Mouse (Mus musculus): ENCODE data around the gene Slamf1. TPM values are rescaled to one million over a fixed set of nuclear protein-coding genes. Genes with fewer than 3 reads are reported as not detected.

The Slamf1 gene
- polyA plus RNA-seq, 1 experiment from 2014 or later = 0.79 TPM

GRCm38 (mm10) chr1:171826164-171826563, 59.2 kb downstream of the Slamf1 start:
- no peak overlapping the region for H3K27ac ChIP-seq (ENCODE audit: low read length)
- H3K4me2 ChIP-seq (ENCODE audit: low read depth, low read length) = no peak overlapping the region
- H3K4me1 ChIP-seq (ENCODE audit: control insufficient read depth, insufficient read depth, low read length) = no peaks in the 10 kb centered on the region
- H3K4me3 ChIP-seq (ENCODE audit: low read length) = no peak overlapping the region
- no peak for ATAC-seq (replicated peaks; ENCODE audit: extremely low read depth, insufficient read depth, low FRiP score)
- no peaks in the 10 kb centered on the region for H3K36me3 ChIP-seq (ENCODE audit: control insufficient read depth, insufficient read depth)
- H3K9me3 ChIP-seq (replicated peaks; ENCODE audit: control insufficient read depth, low read length) = no peaks in the 10 kb centered on the region
- H3K9ac ChIP-seq (ENCODE audit: low read length) = no peak overlapping the region
- H3K27me3 ChIP-seq (ENCODE audit: control insufficient read depth, insufficient read depth, low read length) = no peaks in the 10 kb centered on the region

- no peaks in the 10 kb centered on the region for H3K4me1 ChIP-seq (ENCODE audit: control insufficient read depth, insufficient read depth, low read length)
- no peaks in the 10 kb centered on the region for H3K36me3 ChIP-seq (ENCODE audit: control insufficient read depth, insufficient read depth)
- H3K9ac ChIP-seq (ENCODE audit: low read length) = no peak overlapping the region
- no peak overlapping the region for H3K27ac ChIP-seq (ENCODE audit: low read length)
- no peak overlapping the region for H3K4me2 ChIP-seq (ENCODE audit: low read depth, low read length)
- no peak overlapping the region for H3K4me3 ChIP-seq (ENCODE audit: low read length)
- no peaks in the 10 kb centered on the region for H3K27me3 ChIP-seq (ENCODE audit: control insufficient read depth, insufficient read depth, low read length)
- no peak for ATAC-seq (replicated peaks; ENCODE audit: extremely low read depth, insufficient read depth, low FRiP score)
- H3K9me3 ChIP-seq (replicated peaks; ENCODE audit: control insufficient read depth, low read length) = no peaks in the 10 kb centered on the region
These were observed 60.7 kb downstream of the Slamf1 start for GRCm38 (mm10) chr1:171827674-171828073.

- WGBS = 87% methylated on average over 3 of the region's 3 CpGs
- Histone ChIP-seq H3K27me3 (ENCODE audit: control insufficient read depth, insufficient read depth, low read length) (no peaks in the 10 kb centered on the region), H3K9me3 (replicated peaks; ENCODE audit: control insufficient read depth, low read length) (no peaks in the 10 kb centered on the region), H3K9ac (ENCODE audit: low read length) (no peak within 1 kb of the TSS), H3K4me3 (ENCODE audit: low read length) (peak within 1 kb of the TSS; percentile 10; the same call in 1 of the 2 replicates), H3K4me2 (ENCODE audit: low read depth, low read length) (no peak within 1 kb of the TSS; the same call in 1 of the 2 replicates), H3K36me3 (ENCODE audit: control insufficient read depth, insufficient read depth) (no peaks in the 10 kb centered on the region), H3K4me1 (ENCODE audit: control insufficient read depth, insufficient read depth, low read length) (no peaks in the 10 kb centered on the region), H3K27ac (ENCODE audit: low read length) (no peak within 1 kb of the TSS)
- ATAC-seq (replicated peaks; ENCODE audit: extremely low read depth, insufficient read depth, low FRiP score) = no peak
These were observed 72.6 kb downstream of the Slamf1 start, which contains the start of gene Cd84 for GRCm38 (mm10) chr1:171839488-171839887. TSS of gene Cd84 (plus strand) at chr1:171839697.

- Histone ChIP-seq H3K9ac (ENCODE audit: low read length) (no peak overlapping the region), H3K27me3 (ENCODE audit: control insufficient read depth, insufficient read depth, low read length) (no peaks in the 10 kb centered on the region), H3K9me3 (replicated peaks; ENCODE audit: control insufficient read depth, low read length) (no peaks in the 10 kb centered on the region), H3K4me1 (ENCODE audit: control insufficient read depth, insufficient read depth, low read length) (no peaks in the 10 kb centered on the region), H3K36me3 (ENCODE audit: control insufficient read depth, insufficient read depth) (no peaks in the 10 kb centered on the region), H3K27ac (ENCODE audit: low read length) (no peak overlapping the region), H3K4me2 (ENCODE audit: low read depth, low read length) (no peak overlapping the region; the same call in 1 of the 2 replicates), H3K4me3 (ENCODE audit: low read length) (peak overlapping the region; percentile 10; the same call in 1 of the 2 replicates)
- no peak for ATAC-seq (replicated peaks; ENCODE audit: extremely low read depth, insufficient read depth, low FRiP score)
- 62% methylated on average over 4 of the region's 4 CpGs for WGBS
These were observed 73.6 kb downstream of the Slamf1 start for GRCm38 (mm10) chr1:171840450-171841023.

DNA sequence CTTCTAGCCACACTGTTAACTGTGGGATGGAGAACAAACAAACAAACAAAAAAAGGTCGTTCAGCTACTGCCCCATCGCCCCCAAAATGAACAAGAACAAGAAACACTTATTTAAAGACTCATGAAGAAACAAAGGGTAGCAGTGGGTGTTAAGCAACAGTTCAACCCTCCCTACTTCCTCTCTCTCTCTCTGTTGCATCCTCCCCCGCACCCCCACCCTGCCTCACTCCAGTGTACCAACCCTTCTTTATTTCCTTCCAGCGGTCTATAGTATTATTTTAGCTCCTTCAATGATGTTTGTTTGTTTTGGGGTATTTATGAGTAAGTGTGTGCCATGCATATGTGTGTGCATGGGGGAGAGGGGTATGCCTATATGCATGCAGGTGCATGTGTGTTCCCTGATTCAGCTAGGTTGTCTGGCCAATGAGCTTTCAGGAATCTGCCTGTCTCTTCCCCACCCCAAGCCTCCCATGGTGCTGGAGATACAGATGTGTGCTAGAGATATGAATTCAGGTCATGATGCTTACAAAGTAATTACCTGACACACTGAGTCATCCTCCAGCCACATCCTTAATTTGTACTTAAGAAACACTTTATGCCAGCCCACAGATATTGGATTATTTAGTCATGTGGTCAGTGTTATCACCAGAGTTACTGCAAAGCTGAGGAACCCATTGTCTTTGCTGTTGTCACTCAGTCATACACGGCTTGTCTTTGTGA, 78.3 kb downstream of the Slamf1 start:
- Histone ChIP-seq H3K9me3 (replicated peaks; ENCODE audit: control insufficient read depth, low read length) (no peaks in the 10 kb centered on the region), H3K9ac (ENCODE audit: low read length) (no peak overlapping the region), H3K4me1 (ENCODE audit: control insufficient read depth, insufficient read depth, low read length) (no peaks in the 10 kb centered on the region), H3K4me3 (ENCODE audit: low read length) (no peak overlapping the region), H3K4me2 (ENCODE audit: low read depth, low read length) (no peak overlapping the region), H3K27ac (ENCODE audit: low read length) (no peak overlapping the region), H3K36me3 (ENCODE audit: control insufficient read depth, insufficient read depth) (no peaks in the 10 kb centered on the region), H3K27me3 (ENCODE audit: control insufficient read depth, insufficient read depth, low read length) (no peaks in the 10 kb centered on the region)
- WGBS = 62% methylated on average over 5 of the region's 5 CpGs
- ATAC-seq (replicated peaks; ENCODE audit: extremely low read depth, insufficient read depth, low FRiP score) = no peak

DNA sequence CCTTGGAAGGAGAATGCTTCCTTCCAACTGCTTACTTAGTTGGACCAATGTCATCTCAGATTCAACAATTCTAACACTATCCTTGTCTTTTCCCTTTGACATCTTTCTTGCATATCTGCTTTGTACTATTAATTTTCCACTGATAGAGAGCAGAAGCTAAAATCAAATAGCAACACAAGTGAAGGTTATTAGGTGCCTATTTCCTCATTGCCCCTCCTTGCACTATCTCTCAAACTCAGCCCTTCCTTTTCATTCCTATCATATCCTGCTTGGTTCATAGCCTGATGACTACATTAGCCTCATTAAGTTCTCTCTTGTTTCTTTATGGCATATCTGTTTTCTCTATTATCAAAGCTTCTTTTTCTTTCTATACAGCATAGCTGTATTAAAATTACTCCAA, 81.3 kb downstream of the Slamf1 start:
- H3K27ac ChIP-seq (ENCODE audit: low read length) = no peak overlapping the region
- no peak overlapping the region for H3K4me3 ChIP-seq (ENCODE audit: low read length)
- no peaks in the 10 kb centered on the region for H3K27me3 ChIP-seq (ENCODE audit: control insufficient read depth, insufficient read depth, low read length)
- H3K36me3 ChIP-seq (ENCODE audit: control insufficient read depth, insufficient read depth) = no peaks in the 10 kb centered on the region
- no peak overlapping the region for H3K9ac ChIP-seq (ENCODE audit: low read length)
- H3K9me3 ChIP-seq (replicated peaks; ENCODE audit: control insufficient read depth, low read length) = no peaks in the 10 kb centered on the region
- no peak overlapping the region for H3K4me2 ChIP-seq (ENCODE audit: low read depth, low read length)
- no peak for ATAC-seq (replicated peaks; ENCODE audit: extremely low read depth, insufficient read depth, low FRiP score)
- no peaks in the 10 kb centered on the region for H3K4me1 ChIP-seq (ENCODE audit: control insufficient read depth, insufficient read depth, low read length)

GRCm38 (mm10) chr1:171848757-171849156, 81.8 kb downstream of the Slamf1 start:
- no peak overlapping the region for H3K9ac ChIP-seq (ENCODE audit: low read length)
- no peak for ATAC-seq (replicated peaks; ENCODE audit: extremely low read depth, insufficient read depth, low FRiP score)
- no peaks in the 10 kb centered on the region for H3K27me3 ChIP-seq (ENCODE audit: control insufficient read depth, insufficient read depth, low read length)
- H3K27ac ChIP-seq (ENCODE audit: low read length) = no peak overlapping the region
- WGBS = 80% methylated on average over 4 of the region's 4 CpGs
- H3K4me3 ChIP-seq (ENCODE audit: low read length) = no peak overlapping the region
- H3K9me3 ChIP-seq (replicated peaks; ENCODE audit: control insufficient read depth, low read length) = no peaks in the 10 kb centered on the region
- H3K4me2 ChIP-seq (ENCODE audit: low read depth, low read length) = no peak overlapping the region
- H3K4me1 ChIP-seq (ENCODE audit: control insufficient read depth, insufficient read depth, low read length) = no peaks in the 10 kb centered on the region
- H3K36me3 ChIP-seq (ENCODE audit: control insufficient read depth, insufficient read depth) = no peaks in the 10 kb centered on the region

- no peak overlapping the region for H3K4me3 ChIP-seq (ENCODE audit: low read length)
- H3K4me2 ChIP-seq (ENCODE audit: low read depth, low read length) = no peak overlapping the region
- WGBS = 68% methylated on average over 5 of the region's 5 CpGs
- H3K36me3 ChIP-seq (ENCODE audit: control insufficient read depth, insufficient read depth) = no peaks in the 10 kb centered on the region
- H3K27ac ChIP-seq (ENCODE audit: low read length) = no peak overlapping the region
- ATAC-seq (replicated peaks; ENCODE audit: extremely low read depth, insufficient read depth, low FRiP score) = no peak
- H3K9me3 ChIP-seq (replicated peaks; ENCODE audit: control insufficient read depth, low read length) = no peaks in the 10 kb centered on the region
- no peaks in the 10 kb centered on the region for H3K4me1 ChIP-seq (ENCODE audit: control insufficient read depth, insufficient read depth, low read length)
- no peaks in the 10 kb centered on the region for H3K27me3 ChIP-seq (ENCODE audit: control insufficient read depth, insufficient read depth, low read length)
- H3K9ac ChIP-seq (ENCODE audit: low read length) = no peak overlapping the region
These were observed 82.5 kb downstream of the Slamf1 start for GRCm38 (mm10) chr1:171849454-171849853.
